Mouse (Mus musculus) stomach, postnatal 0 days (tissue): ENCODE measurements around the gene Gla.

Experiments
- CTCF ChIP-seq: IDR thresholded peaks from 2 replicates; pipeline ENCODE4 v1.5.1; 2016; ENCODE audit warnings: antibody characterized with exemption, low read depth, mild to moderate bottlenecking, moderate library complexity
- EP300 ChIP-seq: optimal IDR thresholded peaks from 2 replicates; pipeline ENCODE3; 2016; ENCODE audit warnings: antibody characterized with exemption

DNA sequence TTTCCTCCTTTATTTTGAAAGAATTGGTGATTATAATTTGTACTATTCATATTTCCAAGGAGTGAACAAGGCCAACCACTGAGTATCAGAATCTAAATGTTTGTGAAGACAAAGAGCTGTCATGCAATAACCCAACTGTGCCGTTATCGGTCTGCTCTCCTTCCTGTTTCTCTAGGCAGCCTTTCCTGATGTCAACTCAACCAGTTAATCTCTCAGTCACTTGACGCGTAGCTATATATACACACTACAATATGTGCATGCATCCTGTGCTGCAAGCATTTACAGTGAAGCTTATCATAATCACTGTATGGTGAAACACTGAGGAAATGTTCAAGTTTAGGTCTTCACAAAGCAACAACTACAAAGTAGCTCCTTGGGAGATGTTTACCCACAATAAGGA, 36.6 kb downstream of the Gla start:
- no peak for TF ChIP-seq CTCF
- TF ChIP-seq EP300, result no peak
